ENCODE assay signal across 19 mouse cellular contexts in genomic region chr6:29382442-29382841, GRCm38 (mm10). TPM values are rescaled to one million over a fixed set of nuclear protein-coding genes. Genes with fewer than 3 reads are reported as not detected.
"Had no signal": no experiment of that assay in that cellular context is flagged by ENCODE, and none has a peak within 500 bp of the region (broad histone marks: within the 10 kb centered on the region; RNA-seq: fewer than 3 reads in every experiment).

No protein-coding gene starts in this region.

- H3K27me3 ChIP-seq: limb, embryonic 13.5 days; stomach, embryonic 15.5 days had no signal

- H3K4me3 ChIP-seq: layer of hippocampus, adult 2 months; limb, embryonic 10.5 days; limb, embryonic 13.5 days; liver, embryonic 12.5 days; liver, embryonic 15.5 days; midbrain, embryonic 12.5 days; myocyte; neural tube, embryonic 13.5 days; stomach, embryonic 15.5 days had no signal

- H3K4me1 ChIP-seq: neural tube, embryonic 13.5 days; stomach, embryonic 15.5 days had no signal

- DNase-seq: kidney, adult 9 months; kidney, postnatal 25 days; layer of hippocampus, adult 9-11 months; liver; lung, adult 18-20 months; retina, postnatal 1 day; right cerebral cortex, postnatal 25 days; spleen, adult 18-20 months; thymus, postnatal 25 days had no signal

- H3K4me2 ChIP-seq: limb, embryonic 13.5 days; liver, embryonic 12.5 days; liver, embryonic 15.5 days; midbrain, embryonic 12.5 days; neural tube, embryonic 13.5 days; stomach, embryonic 15.5 days had no signal

- H3K9ac ChIP-seq: limb, embryonic 13.5 days; liver, embryonic 12.5 days; liver, embryonic 15.5 days; midbrain, embryonic 12.5 days; neural tube, embryonic 13.5 days; stomach, embryonic 15.5 days had no signal

- H3K9me3 ChIP-seq: limb, embryonic 10.5 days; limb, embryonic 13.5 days; liver, embryonic 12.5 days; liver, embryonic 15.5 days; midbrain, embryonic 12.5 days; neural tube, embryonic 13.5 days; stomach, embryonic 15.5 days had no signal

- ATAC-seq: liver, embryonic 12.5 days had no signal

- H3K36me3 ChIP-seq: stomach, embryonic 15.5 days had no signal

- H3K27ac ChIP-seq: layer of hippocampus, adult 2 months; limb, embryonic 10.5 days; limb, embryonic 13.5 days; liver, embryonic 12.5 days; liver, embryonic 15.5 days; macrophage; midbrain, embryonic 12.5 days; neural tube, embryonic 13.5 days; stomach, embryonic 15.5 days had no signal

RNA-seq across cellular contexts. Expression of gene Opn1sw, which starts 5.8 kb away (rescaled TPM):
- polyA plus RNA-seq: macrophage had no signal

RNA-seq across cellular contexts. Expression of gene Ccdc136, which starts 13.7 kb away (rescaled TPM):
- polyA plus RNA-seq: macrophage had no signal

RNA-seq across cellular contexts. Expression of gene Flnc, which starts 50.6 kb away (rescaled TPM):
- polyA plus RNA-seq: macrophage had no signal
